Comparison of ENCODE assay signal across 13 mouse cellular contexts in genomic region chr17:49448570-49449229, GRCm38 (mm10). TPM values are rescaled to one million over a fixed set of nuclear protein-coding genes. Genes with fewer than 3 reads are reported as not detected.
DNase-seq lines count a peak whose midpoint lies in the region; ATAC-seq and TF ChIP-seq lines count a peak whose summit lies in the region.
"Had no signal": no experiment of that assay in that cellular context is flagged by ENCODE, and none has a peak within 500 bp of the region (broad histone marks: within the 10 kb centered on the region; RNA-seq: fewer than 3 reads in every experiment).

No protein-coding gene starts in this region.

- no peak for TF ChIP-seq EP300 in stomach, postnatal 0 days (optimal IDR thresholded peaks at IDR 0.05)

- WGBS in heart, embryonic 10.5 days = 45% methylated on average over 9 of the region's 9 CpGs
- WGBS in heart, embryonic 14.5 days = 48% methylated on average over 8 of the region's 9 CpGs
- WGBS in stomach, postnatal 0 days = 50% methylated on average over 8 of the region's 9 CpGs

- H3K9ac ChIP-seq in heart, embryonic 14.5 days (ENCODE audit: low read length) = no peak overlapping the region
- no peak overlapping the region for H3K9ac ChIP-seq in stomach, postnatal 0 days (ENCODE audit: low read length)
- H3K9ac ChIP-seq: hindbrain, embryonic 15.5 days; liver, postnatal 0 days had no signal

- H3K4me2 ChIP-seq in heart, embryonic 14.5 days (ENCODE audit: low read length) = no peak overlapping the region
- no peak overlapping the region for H3K4me2 ChIP-seq in stomach, postnatal 0 days (replicated peaks; ENCODE audit: low read depth)
- H3K4me2 ChIP-seq: hindbrain, embryonic 15.5 days had no signal

- peaks cover 24% of the 10 kb centered on the region for H3K4me1 ChIP-seq in heart, embryonic 10.5 days
- peaks cover 10 to 11% of the 10 kb centered on the region in 2 experiments for H3K4me1 ChIP-seq in heart, embryonic 14.5 days (ENCODE audit: control insufficient read depth in 2 of 2, insufficient read depth in 2 of 2, low read length in 2 of 2)
- no peaks in the 10 kb centered on the region; the same call in 1 of the 2 replicates for H3K4me1 ChIP-seq in stomach, postnatal 0 days (replicated peaks; ENCODE audit: control insufficient read depth, insufficient read depth)
- H3K4me1 ChIP-seq: hindbrain, embryonic 15.5 days had no signal

- H3K27ac ChIP-seq in heart, embryonic 10.5 days = peak overlapping the region; percentile 80
- H3K27ac ChIP-seq in heart, embryonic 14.5 days (replicated peaks in 1 of 2; ENCODE audit: control insufficient read depth in 1 of 2, insufficient read depth in 1 of 2, low read depth in 2 of 2, low read length in 2 of 2) = 0 out of 4 replicates have a peak overlapping the region, but pooled peaks of 1 of the 2 experiments have one; percentile 2
- no peak overlapping the region for H3K27ac ChIP-seq in stomach, postnatal 0 days (replicated peaks)
- H3K27ac ChIP-seq: hindbrain, embryonic 15.5 days; midbrain, embryonic 10.5 days had no signal

- H3K9me3 ChIP-seq in heart, embryonic 10.5 days = no peaks in the 10 kb centered on the region
- H3K9me3 ChIP-seq in heart, embryonic 14.5 days (ENCODE audit: control insufficient read depth, low read length) = no peaks in the 10 kb centered on the region
- no peaks in the 10 kb centered on the region for H3K9me3 ChIP-seq in stomach, postnatal 0 days (ENCODE audit: control insufficient read depth, low read length)
- H3K9me3 ChIP-seq: hindbrain, embryonic 15.5 days; midbrain, embryonic 10.5 days had no signal

- no peak overlapping the region; the same call in 1 of the 2 replicates for H3K4me3 ChIP-seq in heart, embryonic 10.5 days
- H3K4me3 ChIP-seq in heart, embryonic 14.5 days (ENCODE audit: control insufficient read depth in 1 of 2, insufficient read depth in 1 of 2, low read depth in 1 of 2, low read length in 2 of 2) = no peak overlapping the region
- H3K4me3 ChIP-seq in stomach, postnatal 0 days (ENCODE audit: low read depth, low read length) = no peak overlapping the region
- H3K4me3 ChIP-seq: hindbrain, embryonic 15.5 days; midbrain, embryonic 10.5 days had no signal

- DNase-seq in heart, embryonic 10.5 days (ENCODE audit: low spot score) = no peak
- DNase-seq in heart, postnatal 25 days (ENCODE audit: low spot score) = no peak
- peak; percentile 33 for DNase-seq in urinary bladder, postnatal 14 days (ENCODE audit: low spot score)
- no peak for DNase-seq in urinary bladder, postnatal 25 days (ENCODE audit: low spot score)
- no peak for DNase-seq in stomach, postnatal 0 days (ENCODE audit: low spot score)
- no peak for DNase-seq in spleen, postnatal 14 days (ENCODE audit: low spot score in 2 of 2)
- DNase-seq in thymus, postnatal 36 days = no peak
- DNase-seq: gastrocnemius, postnatal 10 days; left cerebral cortex, postnatal 4 days; liver, postnatal 0 days had no signal

- peaks cover 18% of the 10 kb centered on the region for H3K36me3 ChIP-seq in heart, embryonic 10.5 days
- peaks cover 14% of the 10 kb centered on the region; the same call in 1 of the 2 replicates for H3K36me3 ChIP-seq in heart, embryonic 14.5 days (ENCODE audit: control insufficient read depth, insufficient read depth, low read length)
- H3K36me3 ChIP-seq in stomach, postnatal 0 days (ENCODE audit: control insufficient read depth, insufficient read depth, low read length) = peaks cover 6% of the 10 kb centered on the region; the same call in 1 of the 2 replicates
- H3K36me3 ChIP-seq: hindbrain, embryonic 15.5 days had no signal

- H3K27me3 ChIP-seq in heart, embryonic 10.5 days (ENCODE audit: insufficient read depth, poor library complexity, severe bottlenecking) = no peaks in the 10 kb centered on the region
- H3K27me3 ChIP-seq in heart, embryonic 14.5 days (ENCODE audit: control insufficient read depth, insufficient read depth, low read length) = no peaks in the 10 kb centered on the region
- no peaks in the 10 kb centered on the region for H3K27me3 ChIP-seq in stomach, postnatal 0 days (ENCODE audit: control insufficient read depth, insufficient read depth, low read length)
- H3K27me3 ChIP-seq: hindbrain, embryonic 15.5 days had no signal

- TF ChIP-seq CTCF in stomach, postnatal 0 days (IDR thresholded peaks at IDR 0.05; ENCODE audit: low read depth) = no peak

- peak; percentile 61 for ATAC-seq in heart, embryonic 14.5 days (ENCODE audit: insufficient number of reproducible peaks, insufficient read depth, low FRiP score, low read depth)
- ATAC-seq in stomach, postnatal 0 days (ENCODE audit: low FRiP score, low TSS enrichment) = peak; percentile 49; the same call in 1 of the 2 replicates
- ATAC-seq: liver, postnatal 0 days had no signal

- intact Hi-C loops in heart, postnatal 25 days (cut with DNase I) = no loop called here

RNA-seq across cellular contexts. Expression of gene Mocs1, which starts 20.5 kb away (rescaled TPM):
- polyA plus RNA-seq in heart, embryonic 10.5 days (2016; fragmentation: Nextera tagmentation; extraction: Ambion mirVana) = 6.4 and 9.3 TPM in 2 replicates
- total RNA-seq in heart, postnatal 25 days (2021) = 10 to 100 TPM; 20.8 to 21.4 TPM
- polyA plus RNA-seq in heart, embryonic 14.5 days (2014; fragmentation: Nextera tagmentation; extraction: Ambion mirVana) = 5.2 and 6.9 TPM in 2 replicates
- 5.0 and 7.5 TPM in 2 replicates for polyA plus RNA-seq in stomach, postnatal 0 days (2015; fragmentation: Nextera tagmentation; extraction: Ambion mirVana)
